Mouse (Mus musculus): ENCODE results near the gene Cd96. TPM values are rescaled to one million over a fixed set of nuclear protein-coding genes. Genes with fewer than 3 reads are reported as not detected.

Cd96 gene
- polyA plus RNA-seq, 1 experiment from 2014 or later, result not detected

- no peak overlapping the region for H3K4me3 ChIP-seq
- ATAC-seq (ENCODE audit: insufficient number of reproducible peaks, insufficient read depth, low FRiP score, low TSS enrichment), result no peak
- no peaks in the 10 kb centered on the region for H3K36me3 ChIP-seq
- no peak overlapping the region for H3K9ac ChIP-seq
- H3K27me3 ChIP-seq, result no peaks in the 10 kb centered on the region
- H3K4me1 ChIP-seq, result 0 out of 2 replicates have a peak, but pooled peaks cover 4% of the 10 kb centered on the region
- no peak overlapping the region for H3K27ac ChIP-seq
- WGBS, result 83% methylated on average over 9 of the region's 9 CpGs
- H3K9me3 ChIP-seq, result no peaks in the 10 kb centered on the region
- no peak overlapping the region for H3K4me2 ChIP-seq (replicated peaks)
Observed at GRCm38 (mm10) chr16:46033896-46034295, 86.2 kb downstream of the Cd96 start.

DNA sequence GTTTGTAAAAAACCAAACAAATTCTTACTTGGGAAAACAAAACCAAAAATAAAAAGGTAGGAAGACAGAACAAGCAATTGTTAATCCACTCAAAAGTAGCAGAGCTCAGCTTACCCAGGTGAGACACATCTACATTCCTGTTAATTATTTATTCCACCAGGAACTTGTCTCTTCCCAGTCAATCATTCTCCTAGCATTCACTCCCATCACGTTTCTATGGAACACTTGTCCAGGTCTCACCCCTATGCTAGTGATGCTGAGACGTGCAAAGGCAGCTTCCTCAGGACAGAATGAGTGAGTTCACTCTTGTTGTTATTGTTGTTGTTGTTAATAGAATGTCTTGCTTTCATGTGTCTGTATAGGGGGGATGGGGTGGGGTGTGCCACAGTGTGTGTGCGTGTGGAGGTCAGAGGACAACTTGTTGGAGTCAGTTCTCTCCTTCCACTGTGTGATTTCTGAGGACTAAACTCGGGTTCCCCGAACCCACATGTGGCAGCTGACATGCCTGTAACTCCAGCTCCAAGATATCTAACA is 97.0 kb downstream of the Cd96 start:
- Histone ChIP-seq H3K4me2 (replicated peaks) (no peak overlapping the region), H3K4me3 (no peak overlapping the region), H3K9ac (no peak overlapping the region), H3K4me1 (no peaks in the 10 kb centered on the region), H3K27me3 (no peaks in the 10 kb centered on the region), H3K36me3 (no peaks in the 10 kb centered on the region), H3K27ac (no peak overlapping the region), H3K9me3 (no peaks in the 10 kb centered on the region)
- WGBS, result 71% methylated on average over 5 of the region's 5 CpGs
- ATAC-seq (ENCODE audit: insufficient number of reproducible peaks, insufficient read depth, low FRiP score, low TSS enrichment), result no peak

GRCm38 (mm10) chr16:46022189-46022928 is 97.7 kb downstream of the Cd96 start:
- no peaks in the 10 kb centered on the region for H3K4me1 ChIP-seq
- H3K27me3 ChIP-seq, result no peaks in the 10 kb centered on the region
- no peak overlapping the region for H3K9ac ChIP-seq
- WGBS, result 50% methylated on average over 5 of the region's 5 CpGs
- H3K4me2 ChIP-seq (replicated peaks), result no peak overlapping the region
- H3K9me3 ChIP-seq, result no peaks in the 10 kb centered on the region
- no peak overlapping the region for H3K27ac ChIP-seq
- no peak overlapping the region for H3K4me3 ChIP-seq
- peak; percentile 49; the same call in 1 of the 2 replicates for ATAC-seq (ENCODE audit: insufficient number of reproducible peaks, insufficient read depth, low FRiP score, low TSS enrichment)
- no peaks in the 10 kb centered on the region for H3K36me3 ChIP-seq

- Histone ChIP-seq H3K9ac (no peak overlapping the region), H3K4me2 (replicated peaks) (no peak overlapping the region), H3K4me3 (no peak overlapping the region), H3K9me3 (no peaks in the 10 kb centered on the region), H3K36me3 (no peaks in the 10 kb centered on the region), H3K27ac (no peak overlapping the region), H3K27me3 (no peaks in the 10 kb centered on the region), H3K4me1 (no peaks in the 10 kb centered on the region)
- 86% methylated on average over 2 of the region's 2 CpGs for WGBS
- ATAC-seq (ENCODE audit: insufficient number of reproducible peaks, insufficient read depth, low FRiP score, low TSS enrichment), result no peak
Observed at GRCm38 (mm10) chr16:46021302-46021701, 98.7 kb downstream of the Cd96 start.

DNA sequence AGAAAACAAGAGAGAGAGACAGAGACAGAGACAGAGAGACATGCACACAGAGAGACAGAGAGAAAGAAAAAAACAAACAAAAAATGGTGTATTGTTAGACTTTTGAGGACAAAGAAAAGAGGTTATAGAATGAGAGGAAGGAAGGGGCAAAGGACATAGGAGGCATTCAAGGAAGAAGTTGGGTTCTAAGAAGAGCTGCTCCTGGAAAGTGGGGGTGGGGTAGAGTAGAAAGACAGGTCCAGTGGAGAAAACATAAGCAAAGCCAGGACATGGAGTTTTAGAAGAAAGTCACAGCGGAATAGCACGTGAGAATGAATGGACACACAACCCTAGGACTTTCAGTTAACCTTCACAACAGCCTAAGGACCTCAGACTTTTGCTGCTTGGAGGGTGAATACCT is 99.7 kb downstream of the Cd96 start:
- Histone ChIP-seq H3K36me3 (no peaks in the 10 kb centered on the region), H3K4me1 (no peaks in the 10 kb centered on the region), H3K27me3 (no peaks in the 10 kb centered on the region), H3K9ac (no peak overlapping the region), H3K4me3 (no peak overlapping the region), H3K27ac (no peak overlapping the region), H3K4me2 (replicated peaks) (no peak overlapping the region), H3K9me3 (no peaks in the 10 kb centered on the region)
- 79% methylated on average over 2 of the region's 2 CpGs for WGBS
- ATAC-seq (ENCODE audit: insufficient number of reproducible peaks, insufficient read depth, low FRiP score, low TSS enrichment), result no peak

DNA sequence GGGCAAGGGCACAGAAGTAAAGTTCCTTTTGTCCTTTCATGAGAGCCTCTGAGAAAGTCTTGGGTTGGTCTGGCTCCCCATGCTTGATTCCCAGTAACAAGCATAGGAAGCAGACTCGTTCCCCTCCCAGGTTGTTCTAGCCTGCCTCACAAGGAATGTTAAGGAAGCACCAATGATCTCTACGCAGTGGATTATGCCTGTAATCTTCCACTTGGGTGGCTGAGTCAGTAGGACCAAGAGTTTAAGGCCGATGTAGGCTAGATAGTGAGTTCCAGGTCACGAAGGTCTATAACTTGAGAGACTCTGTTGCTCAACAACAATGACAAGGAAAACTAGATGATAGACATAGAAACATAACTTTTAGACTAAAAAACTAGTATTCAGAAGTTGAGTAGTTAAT is 100.3 kb downstream of the Cd96 start:
- no peaks in the 10 kb centered on the region for H3K9me3 ChIP-seq
- H3K27ac ChIP-seq, result no peak overlapping the region
- H3K4me3 ChIP-seq, result no peak overlapping the region
- no peak overlapping the region for H3K9ac ChIP-seq
- ATAC-seq (ENCODE audit: insufficient number of reproducible peaks, insufficient read depth, low FRiP score, low TSS enrichment), result no peak
- WGBS, result 78% methylated on average over 4 of the region's 4 CpGs
- no peak overlapping the region for H3K4me2 ChIP-seq (replicated peaks)
- no peaks in the 10 kb centered on the region for H3K27me3 ChIP-seq
- no peaks in the 10 kb centered on the region for H3K4me1 ChIP-seq
- no peaks in the 10 kb centered on the region for H3K36me3 ChIP-seq

DNA sequence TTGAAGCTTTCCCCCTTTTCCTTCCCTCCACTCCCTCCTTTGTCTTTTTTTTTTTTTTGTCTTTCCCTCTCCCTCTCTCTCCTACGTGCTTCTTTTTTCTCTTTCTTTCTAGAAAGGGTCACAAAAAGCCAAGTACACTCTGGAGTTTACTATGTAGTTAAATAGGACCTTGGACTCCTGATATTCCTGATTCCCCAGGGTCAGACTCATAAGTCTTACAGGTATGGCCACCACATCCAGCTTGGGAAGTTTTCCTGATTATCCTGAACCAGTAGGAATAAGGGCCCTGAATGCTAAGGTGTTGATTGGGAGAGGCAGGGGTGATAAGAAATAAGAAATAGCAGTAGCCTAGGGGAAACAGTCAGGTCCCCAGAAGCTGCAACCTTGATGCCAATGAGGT is 100.7 kb downstream of the Cd96 start:
- no peak overlapping the region for H3K4me2 ChIP-seq (replicated peaks)
- no peak overlapping the region for H3K4me3 ChIP-seq
- H3K27ac ChIP-seq, result no peak overlapping the region
- H3K9ac ChIP-seq, result no peak overlapping the region
- WGBS, result 71% methylated on average over 1 of the region's 1 CpGs
- no peaks in the 10 kb centered on the region for H3K27me3 ChIP-seq
- ATAC-seq (ENCODE audit: insufficient number of reproducible peaks, insufficient read depth, low FRiP score, low TSS enrichment), result no peak
- no peaks in the 10 kb centered on the region for H3K36me3 ChIP-seq
- H3K9me3 ChIP-seq, result no peaks in the 10 kb centered on the region
- H3K4me1 ChIP-seq, result no peaks in the 10 kb centered on the region

- no peak for ATAC-seq (ENCODE audit: insufficient number of reproducible peaks, insufficient read depth, low FRiP score, low TSS enrichment)
- 67% methylated on average over 1 of the region's 1 CpGs for WGBS
- H3K9ac ChIP-seq, result no peak overlapping the region
Observed at GRCm38 (mm10) chr16:46011696-46012095, 108.4 kb downstream of the Cd96 start.

GRCm38 (mm10) chr16:46010906-46011220 is 109.2 kb downstream of the Cd96 start:
- peak overlapping the region; percentile 63; the same call in 1 of the 2 replicates for H3K27ac ChIP-seq
- no peak for ATAC-seq (ENCODE audit: insufficient number of reproducible peaks, insufficient read depth, low FRiP score, low TSS enrichment)

More at GRCm38 (mm10) chr16:46011696-46012095, 108.4 kb downstream of the Cd96 start:
- Histone ChIP-seq H3K27me3 (peaks cover 3% of the 10 kb centered on the region; the same call in 1 of the 2 replicates), H3K4me1 (0 out of 2 replicates have a peak, but pooled peaks cover 4% of the 10 kb centered on the region), H3K4me2 (replicated peaks) (no peak overlapping the region), H3K4me3 (no peak overlapping the region), H3K36me3 (no peaks in the 10 kb centered on the region), H3K9me3 (no peaks in the 10 kb centered on the region), H3K27ac (no peak overlapping the region)

DNA sequence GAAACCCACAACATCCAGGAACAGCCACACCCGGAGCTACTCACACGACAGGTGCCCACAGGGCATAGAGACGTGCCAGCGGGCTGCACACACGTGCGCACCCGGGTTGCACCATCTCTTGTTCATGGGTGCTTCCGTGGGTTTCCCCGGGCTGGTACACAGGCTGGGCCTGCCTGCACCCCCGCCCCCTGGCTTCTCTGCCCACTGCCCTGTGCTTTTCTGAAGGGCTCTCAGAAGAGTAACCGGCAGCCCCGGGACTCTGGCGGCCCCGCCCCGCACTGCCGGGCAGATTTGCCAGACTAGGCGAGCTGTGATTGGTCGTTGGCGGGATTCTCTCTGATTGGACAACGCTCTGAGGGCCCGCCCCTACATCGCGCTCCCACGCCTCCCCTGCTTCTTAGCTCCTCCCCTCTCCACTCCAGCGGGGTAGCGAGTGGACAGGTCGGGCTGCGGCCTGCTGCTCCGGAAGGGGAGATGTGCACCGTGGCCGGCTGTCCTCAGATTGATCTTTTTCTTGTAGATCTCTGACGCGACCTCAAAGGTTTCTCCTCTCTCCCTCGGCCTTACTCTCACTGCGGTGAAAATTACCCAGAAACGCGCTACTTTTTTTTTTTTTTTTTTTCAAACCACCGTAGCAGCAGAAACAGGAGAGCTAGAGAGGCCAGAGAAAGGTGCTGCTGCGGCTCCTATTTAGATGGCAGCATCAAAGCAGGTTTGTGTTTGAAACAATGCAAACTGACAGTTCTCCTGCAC is 109.7 kb downstream of the Cd96 start, which contains the start of gene Plcxd2:
Gene Plcxd2, minus strand, starts transcription at position 66 of the 753 bp plus-strand sequence.
- Histone ChIP-seq H3K27me3 (peaks cover 3% of the 10 kb centered on the region; the same call in 1 of the 2 replicates), H3K36me3 (no peaks in the 10 kb centered on the region), H3K27ac (peak within 1 kb of the TSS; percentile 63; the same call in 1 of the 2 replicates), H3K9me3 (no peaks in the 10 kb centered on the region), H3K4me1 (0 out of 2 replicates have a peak, but pooled peaks cover 4% of the 10 kb centered on the region), H3K4me3 (peak within 1 kb of the TSS; percentile 61), H3K4me2 (replicated peaks) (peak within 1 kb of the TSS; percentile 91), H3K9ac (peak within 1 kb of the TSS; percentile 56)
- under 1% methylated on average over 39 of the region's 39 CpGs for WGBS
- peak; percentile 99 for ATAC-seq (ENCODE audit: insufficient number of reproducible peaks, insufficient read depth, low FRiP score, low TSS enrichment)

More at GRCm38 (mm10) chr16:46010906-46011220, 109.2 kb downstream of the Cd96 start:
- peak overlapping the region; percentile 61 for H3K4me3 ChIP-seq
- H3K36me3 ChIP-seq, result no peaks in the 10 kb centered on the region
- WGBS, result 10% methylated on average over 5 of the region's 5 CpGs
- peak overlapping the region; percentile 91 for H3K4me2 ChIP-seq (replicated peaks)
- no peaks in the 10 kb centered on the region for H3K9me3 ChIP-seq
- peak overlapping the region; percentile 40 for H3K9ac ChIP-seq
- 0 out of 2 replicates have a peak, but pooled peaks cover 4% of the 10 kb centered on the region for H3K4me1 ChIP-seq
- H3K27me3 ChIP-seq, result peaks cover 3% of the 10 kb centered on the region; the same call in 1 of the 2 replicates

- Histone ChIP-seq H3K9ac (peak overlapping the region; percentile 56), H3K4me3 (peak overlapping the region; percentile 61), H3K27ac (no peak overlapping the region), H3K36me3 (no peaks in the 10 kb centered on the region), H3K27me3 (peaks cover 3% of the 10 kb centered on the region; the same call in 1 of the 2 replicates), H3K4me1 (0 out of 2 replicates have a peak, but pooled peaks cover 4% of the 10 kb centered on the region), H3K9me3 (no peaks in the 10 kb centered on the region), H3K4me2 (replicated peaks) (peak overlapping the region; percentile 91)
- WGBS, result 2% methylated on average over 13 of the region's 13 CpGs
- ATAC-seq (ENCODE audit: insufficient number of reproducible peaks, insufficient read depth, low FRiP score, low TSS enrichment), result no peak
Observed at GRCm38 (mm10) chr16:46009717-46010116, 110.3 kb downstream of the Cd96 start.

Data from embryonic facial prominence, embryonic 12.5 days (tissue).